Mouse (Mus musculus) CH12.LX (cell line): Measurements from ENCODE around the gene Jmjd8. TPM values are rescaled to one million over a fixed set of nuclear protein-coding genes. Genes with fewer than 3 reads are reported as not detected.

Source experiments
- DNase-seq: peaks from one replicate; pipeline ENCODE4 v3.0.0-alpha.2; 2013; ENCODE audit errors: extremely low read depth
- H3K27ac ChIP-seq: 2 replicates; pipeline ENCODE4 v1.5.1; 2012; ENCODE audit warnings: low read depth, mild to moderate bottlenecking, control low read depth, moderate library complexity; ENCODE audit not compliant: insufficient read depth
- H3K27me3 ChIP-seq: replicated peaks from 2 replicates; pipeline ENCODE3; 2012; ENCODE audit warnings: inconsistent platforms
- H3K36me3 ChIP-seq, 2 experiments: replicated peaks in 1 of 2; 2 replicates each; pipeline versions ENCODE3 to v1.6.1; 2012; ENCODE audit warnings: inconsistent platforms in 1 of 2, low read length in 1 of 2, mild to moderate bottlenecking in 1 of 2, mixed read lengths in 1 of 2, moderate library complexity in 1 of 2; ENCODE audit not compliant: control insufficient read depth in 1 of 2, insufficient read depth in 1 of 2
- H3K4me1 ChIP-seq, 2 experiments: 2 replicates each; pipeline ENCODE4 v1.6.1; 2012; ENCODE audit warnings: inconsistent platforms in 1 of 2, moderate library complexity in 1 of 2; ENCODE audit not compliant: insufficient read depth in 2 of 2, control insufficient read depth in 1 of 2
- H3K4me2 ChIP-seq: 2 replicates; pipeline ENCODE4 v1.6.1; 2012; ENCODE audit warnings: low read depth, mild to moderate bottlenecking, control low read depth; ENCODE audit not compliant: poor library complexity, insufficient read depth, severe bottlenecking
- H3K4me3 ChIP-seq, 3 experiments: fragments of 150-350 bp in 1 of 3; sonication (generic) in 1 of 3; replicated peaks in 1 of 3; 2 replicates each; pipeline versions ENCODE3 to v1.5.1; 2011 to 2012; ENCODE audit warnings: low read depth in 2 of 3, low read length in 2 of 3, mild to moderate bottlenecking in 2 of 3, moderate library complexity in 2 of 3, control low read depth in 1 of 3, improper control_type of control experiment in 1 of 3, inconsistent platforms in 1 of 3, mixed read lengths in 1 of 3; ENCODE audit not compliant: poor library complexity in 1 of 3
- H3K79me2 ChIP-seq: replicated peaks from 2 replicates; pipeline ENCODE4 v1.6.1; 2012; ENCODE audit warnings: mild to moderate bottlenecking, moderate library complexity; ENCODE audit not compliant: control insufficient read depth, poor library complexity, insufficient read depth, severe bottlenecking; ENCODE audit errors: extremely low read depth
- H3K9ac ChIP-seq: 2 replicates; pipeline ENCODE4 v1.6.1; 2012; ENCODE audit warnings: low read depth, mild to moderate bottlenecking, control low read depth, moderate library complexity; ENCODE audit not compliant: insufficient read depth
- H3K9me3 ChIP-seq: replicated peaks from 2 replicates; pipeline ENCODE3; 2012; ENCODE audit warnings: low read length, inconsistent platforms, mixed read lengths
- CHD1 ChIP-seq: IDR thresholded peaks from 2 replicates; pipeline ENCODE4 v1.6.1; 2012; ENCODE audit warnings: low read depth, low read length, improper control_type of control experiment, inconsistent platforms
- CTCF ChIP-seq, 2 experiments: IDR thresholded peaks in 1 of 2; conservative IDR thresholded peaks in 1 of 2; 2 replicates each; pipeline ENCODE4 v1.5.1; 2011 to 2012; ENCODE audit warnings: low read depth in 2 of 2, low read length in 2 of 2, improper control_type of control experiment in 1 of 2, inconsistent platforms in 1 of 2, mild to moderate bottlenecking in 1 of 2, moderate library complexity in 1 of 2
- EP300 ChIP-seq: IDR thresholded peaks from 2 replicates; pipeline ENCODE4 v1.6.1; 2011; ENCODE audit warnings: low read length, improper control_type of control experiment
- ETS1 ChIP-seq: conservative IDR thresholded peaks from 2 replicates; pipeline ENCODE4 v1.6.1; 2012; ENCODE audit warnings: low read depth, mild to moderate bottlenecking, inconsistent platforms, low read length, improper control_type of control experiment, moderate library complexity
- JUN ChIP-seq: IDR thresholded peaks from 2 replicates; pipeline ENCODE4 v1.6.1; 2011; ENCODE audit warnings: low read depth, mild to moderate bottlenecking, low read length, improper control_type of control experiment, moderate library complexity; ENCODE audit not compliant: insufficient read depth
- JUND ChIP-seq: conservative IDR thresholded peaks from 2 replicates; pipeline ENCODE4 v1.6.1; 2011; ENCODE audit warnings: low read depth, low read length, improper control_type of control experiment
- MAFK ChIP-seq: IDR thresholded peaks from 2 replicates; pipeline ENCODE4 v1.6.1; 2011; ENCODE audit warnings: low read length, improper control_type of control experiment; ENCODE audit not compliant: insufficient replicate concordance
- MEF2A ChIP-seq: IDR thresholded peaks from 2 replicates; pipeline ENCODE4 v1.6.1; 2014; ENCODE audit warnings: low read depth, mild to moderate bottlenecking, inconsistent platforms, low read length, improper control_type of control experiment, borderline replicate concordance
- MYC ChIP-seq: IDR thresholded peaks from 2 replicates; pipeline ENCODE4 v1.6.1; 2011; ENCODE audit warnings: low read depth, mild to moderate bottlenecking, improper control_type of control experiment, low read length
- NRF1 ChIP-seq: IDR thresholded peaks from 2 replicates; pipeline ENCODE4 v1.6.1; 2014; ENCODE audit warnings: low read depth, mild to moderate bottlenecking, inconsistent platforms, low read length, improper control_type of control experiment, moderate library complexity
- PAX5 ChIP-seq: IDR thresholded peaks from 2 replicates; pipeline ENCODE4 v1.6.1; 2012; ENCODE audit warnings: low read length, inconsistent platforms, mixed read lengths
- POLR2AphosphoS2 ChIP-seq: IDR thresholded peaks from 2 replicates; pipeline ENCODE4 v1.6.1; 2011; ENCODE audit warnings: low read depth, low read length, improper control_type of control experiment
- RCOR1 ChIP-seq: conservative IDR thresholded peaks from 2 replicates; pipeline ENCODE4 v1.6.1; 2012; ENCODE audit warnings: low read depth, mild to moderate bottlenecking, inconsistent platforms, low read length, improper control_type of control experiment
- SIN3A ChIP-seq: IDR thresholded peaks from 2 replicates; pipeline ENCODE4 v1.6.1; 2012; ENCODE audit warnings: low read length, improper control_type of control experiment, inconsistent platforms
- SMC3 ChIP-seq: IDR thresholded peaks from 2 replicates; pipeline ENCODE4 v1.6.1; 2011; ENCODE audit warnings: low read depth, low read length, improper control_type of control experiment
- TBP ChIP-seq: conservative IDR thresholded peaks from 2 replicates; pipeline ENCODE4 v1.6.1; 2011; ENCODE audit warnings: low read depth, low read length, improper control_type of control experiment
- ZMIZ1 ChIP-seq: IDR thresholded peaks from 2 replicates; pipeline ENCODE4 v1.6.1; 2012; ENCODE audit warnings: low read depth, mild to moderate bottlenecking, inconsistent platforms, low read length, improper control_type of control experiment
- dilution Hi-C: fragments of 300-500 bp; cut with MboI; formaldehyde crosslinking; loops from 2 replicates; pipeline ENCODE4 v1.14.3; 2020; ENCODE audit warnings: low sequenced_read_pairs; ENCODE audit not compliant: extremely low pct_unique_long_range_greater_than_20kb, extremely low pct_ligation_motif_present
- in situ Hi-C: fragments of 300-500 bp; cut with MboI; formaldehyde crosslinking; loops from 3 replicates; pipeline ENCODE4 v1.14.3; 2019; ENCODE audit warnings: low sequenced_read_pairs, low pct_ligation_motif_present, low pct_unique_long_range_greater_than_20kb, mixed read lengths
- polyA plus RNA-seq: library from polyadenylated mRNA; unstranded; fragments of >175 nt; gene quantifications from 2 replicates; pipeline ENCODE4 v1.2.1, GENCODE M21; 2012; ENCODE audit warnings: low read depth; ENCODE audit not compliant: insufficient read length
- total RNA-seq, 2 experiments: library from RNA; depleted of rRNA; stranded (reverse); fragments of 300-350 nt in 1 of 2; fragments of >200 nt in 1 of 2; gene quantifications; 2 replicates each; pipeline ENCODE4 v1.2.3; 2012 to 2014

Jmjd8 gene
- total and polyA plus RNA-seq, 3 experiments, result 4.8 to 8.3 (median 7.7) TPM

- no peak for DNase-seq
- no peak for TF ChIP-seq MYC
- TF ChIP-seq ETS1, result no peak
- no peak for TF ChIP-seq EP300
- TF ChIP-seq MEF2A, result no peak
- TF ChIP-seq RCOR1, result no peak
- no peak for TF ChIP-seq TBP
- TF ChIP-seq CHD1, result no peak
- TF ChIP-seq MAFK, result no peak
- no peak for TF ChIP-seq JUND
- no peak for TF ChIP-seq JUN
- in situ Hi-C loops, result no loop called here
- Histone ChIP-seq H3K9ac (no peak overlapping the region), H3K4me1 (peaks cover 6 to 18% of the 10 kb centered on the region in 2 experiments), H3K4me2 (no peak overlapping the region), H3K36me3 (peaks cover 45 to 71% of the 10 kb centered on the region in 2 experiments), H3K27me3 (no peaks in the 10 kb centered on the region), H3K79me2 (no peaks in the 10 kb centered on the region), H3K27ac (no peak overlapping the region), H3K9me3 (no peaks in the 10 kb centered on the region), H3K4me3 (no peak overlapping the region)
- dilution Hi-C loops, result no loop called here
Measured at GRCm38 (mm10) chr17:25878611-25879180, 50.0 kb downstream of the Jmjd8 start.

- dilution Hi-C loops (no loop called here), in situ Hi-C loops (no loop called here)
- Histone ChIP-seq H3K79me2 (no peaks in the 10 kb centered on the region), H3K27me3 (no peaks in the 10 kb centered on the region), H3K36me3 (peaks cover 51 to 77% of the 10 kb centered on the region in 2 experiments), H3K4me2 (no peak overlapping the region), H3K4me1 (peaks cover 4 to 12% of the 10 kb centered on the region in 2 experiments), H3K4me3 (no peak overlapping the region), H3K27ac (no peak overlapping the region), H3K9ac (no peak overlapping the region), H3K9me3 (no peaks in the 10 kb centered on the region)
- no peak for TF ChIP-seq CHD1
- TF ChIP-seq ZMIZ1, result no peak
- peak; percentile 22 to 45; a peak in 3 of 4 replicates for TF ChIP-seq CTCF (conservative IDR thresholded peaks at IDR 0.05 in 1 of 2, IDR thresholded peaks at IDR 0.05 in 1 of 2; ENCODE audit: low read depth in 2 of 2, low read length in 2 of 2)
- TF ChIP-seq PAX5, result no peak
- no peak for DNase-seq
Measured at GRCm38 (mm10) chr17:25879261-25879660, 50.6 kb downstream of the Jmjd8 start.

- TF ChIP-seq POLR2AphosphoS2, result no peak
- no peak for TF ChIP-seq SMC3
- no peak for TF ChIP-seq SIN3A
- TF ChIP-seq PAX5, result no peak
- no peak for TF ChIP-seq NRF1
- TF ChIP-seq TBP, result no peak
- TF ChIP-seq JUN, result no peak
- no peak for TF ChIP-seq CTCF (conservative IDR thresholded peaks at IDR 0.05 in 1 of 2, IDR thresholded peaks at IDR 0.05 in 1 of 2; ENCODE audit: low read depth in 2 of 2, low read length in 2 of 2)
- DNase-seq, result no peak
- Histone ChIP-seq H3K27ac (no peak overlapping the region), H3K9me3 (no peaks in the 10 kb centered on the region), H3K36me3 (peaks cover 56 to 81% of the 10 kb centered on the region in 2 experiments), H3K9ac (no peak overlapping the region), H3K4me3 (no peak overlapping the region), H3K4me1 (peaks cover 4 to 11% of the 10 kb centered on the region in 2 experiments), H3K27me3 (no peaks in the 10 kb centered on the region), H3K4me2 (no peak overlapping the region), H3K79me2 (no peaks in the 10 kb centered on the region)
- dilution Hi-C loops (no loop called here), in situ Hi-C loops (loop anchor here (5.0 kb wide), 3 partner anchors 38 to 213 kb away; partner anchors contain the start of genes Decr2 and Rab40c)
Measured at GRCm38 (mm10) chr17:25879750-25880149, 51.1 kb downstream of the Jmjd8 start.
